In genomic region chr11:104318940-104319781, GRCm38 (mm10) we compare ENCODE assay signal across 8 mouse cellular contexts.
DNase-seq lines count a peak whose midpoint lies in the region; ATAC-seq lines count a peak whose summit lies in the region.

No protein-coding gene starts in this region.

- peak; percentile 53 for ATAC-seq in megakaryocyte progenitor cell, adult 5-6 weeks (replicated peaks; ENCODE audit: poor library complexity)

- peak; percentile 33 to 35 for DNase-seq in urinary bladder, postnatal 36 days (ENCODE audit: low spot score in 2 of 2)
- DNase-seq in urinary bladder, postnatal 25 days (ENCODE audit: low spot score) = no peak
- peak; percentile 47 to 52 for DNase-seq in cerebellum, postnatal 36 days
- DNase-seq in heart, adult 9 months (ENCODE audit: low spot score in 2 of 2) = peak; percentile 28 to 47
- DNase-seq in kidney, postnatal 14 days = peak; percentile 39
- no peak for DNase-seq in thymus, postnatal 0 days (ENCODE audit: low spot score)
- no peak for DNase-seq in gastrocnemius, postnatal 10 days

Comparison
In these comparisons a context has a peak if more than half of its experiments do, and no peak if none do; other contexts are left out.
1. DNase-seq: peak in urinary bladder, postnatal 36 days (2 of 2), cerebellum, postnatal 36 days (2 of 2), heart, adult 9 months (2 of 2) and kidney, postnatal 14 days (single experiment); none in urinary bladder, postnatal 25 days (single experiment), thymus, postnatal 0 days (single experiment) and gastrocnemius, postnatal 10 days (single experiment).